Mouse (Mus musculus) bone marrow macrophage, adult 2 months (primary cell): ENCODE measurements around the gene Hdc.

Experiments
- CTCF ChIP-seq: IDR thresholded peaks from 2 replicates; pipeline ENCODE4 v1.5.1; 2012; ENCODE audit warnings: low read depth, mild to moderate bottlenecking, low read length, moderate library complexity
- POLR2A ChIP-seq: IDR thresholded peaks from 2 replicates; pipeline ENCODE4 v1.6.1; 2012; ENCODE audit warnings: mild to moderate bottlenecking, low read depth, low read length, borderline replicate concordance

DNA sequence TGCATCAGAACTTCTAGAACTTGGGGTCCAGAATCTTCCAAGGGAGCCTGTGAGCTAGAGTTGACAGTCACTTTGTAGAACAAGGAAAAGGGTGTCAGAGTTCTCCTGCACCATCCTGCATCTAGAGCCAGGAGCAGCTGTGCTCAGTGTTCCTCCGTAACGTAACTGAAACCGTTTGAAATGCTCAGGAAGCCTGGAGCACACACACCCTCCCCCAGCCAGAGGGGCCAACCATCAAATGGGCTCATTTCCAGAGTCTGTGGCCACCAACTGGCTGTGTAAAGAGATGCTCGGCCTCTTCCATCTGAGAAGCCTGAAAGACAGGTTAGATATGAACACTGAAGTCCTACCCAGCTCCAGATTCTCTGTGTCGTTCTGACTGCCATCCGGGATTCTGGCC lies 35.1 kb downstream of the Hdc start:
- no peak for TF ChIP-seq CTCF
- no peak for TF ChIP-seq POLR2A
